Mouse (Mus musculus) embryonic fibroblast, embryonic 13.5 days (primary cell): ENCODE measurements around the gene D630045J12Rik.

Source experiments
- CTCF ChIP-seq: IDR thresholded peaks from 2 replicates; pipeline ENCODE4 v1.5.1; 2011; ENCODE audit warnings: mild to moderate bottlenecking, control low read depth, low read length, moderate library complexity, borderline replicate concordance; ENCODE audit not compliant: insufficient read depth
- POLR2A ChIP-seq: IDR thresholded peaks from 2 replicates; pipeline ENCODE4 v1.6.1; 2011; ENCODE audit warnings: low read depth, mild to moderate bottlenecking, control low read depth, low read length, moderate library complexity

- no peak for TF ChIP-seq CTCF
- no peak for TF ChIP-seq POLR2A
These were observed 50.0 kb downstream of the D630045J12Rik start for GRCm38 (mm10) chr6:38203820-38204219.
